Mouse (Mus musculus) retina, embryonic 14.5 days (tissue): ENCODE results near the gene Zic5.
A peak's percentile ranks its signal among the peaks of the same experiment; 100 is the strongest.

Experiments
- DNase-seq: peaks from one replicate; pipeline ENCODE4 v3.0.0-alpha.2; 2015; ENCODE audit warnings: low spot score

Gene Zic5

DNA sequence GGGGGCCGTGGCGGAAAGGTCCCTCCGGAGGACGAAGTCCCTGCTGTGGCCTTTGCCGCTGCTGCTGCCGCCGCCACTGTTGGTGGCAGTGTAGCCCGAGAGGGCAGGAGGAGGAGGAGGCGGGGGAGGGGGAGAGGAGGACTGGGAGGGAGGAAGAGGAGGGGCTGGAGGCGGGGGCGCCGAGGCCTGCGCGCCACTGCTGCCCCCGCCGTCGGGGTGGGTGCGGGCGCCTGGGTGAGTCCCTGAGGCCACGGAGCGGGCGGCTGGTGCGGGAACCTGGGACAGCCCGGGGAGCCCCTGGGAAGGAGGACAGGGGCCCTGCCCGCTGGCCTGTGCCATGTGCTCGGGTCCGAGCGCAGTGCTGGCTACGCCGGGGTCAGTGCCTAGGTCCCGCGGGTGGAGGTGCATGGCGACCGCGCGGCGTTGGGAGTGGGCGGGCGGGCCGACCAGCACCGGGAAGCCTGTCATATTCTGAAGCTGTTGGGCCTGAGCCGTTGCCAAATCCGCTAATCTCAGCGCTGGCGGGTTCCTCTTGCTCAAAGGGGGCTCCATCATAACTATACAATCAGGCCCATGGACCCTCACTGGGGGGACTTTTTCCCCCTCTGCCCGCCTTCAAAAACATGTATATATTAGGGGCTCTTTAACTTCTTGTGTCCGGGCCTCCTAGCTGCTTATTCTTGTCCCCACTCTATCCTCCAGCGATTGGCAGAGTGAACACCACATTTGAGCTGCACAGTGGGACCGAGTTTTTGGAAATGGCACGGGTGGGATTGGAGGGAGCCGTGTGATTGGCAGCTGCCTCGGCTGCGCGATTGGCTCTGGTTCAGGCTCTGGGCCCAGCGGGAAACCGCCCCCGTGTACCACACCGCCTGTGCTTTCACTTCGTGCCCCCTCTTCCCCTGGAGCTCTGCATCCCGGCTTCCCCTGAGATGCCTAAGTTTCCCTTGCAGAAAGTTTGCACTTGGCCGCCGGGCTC lies at the start of gene Zic5:
Gene Zic5, minus strand, starts transcription at position 915 of the 979 bp plus-strand sequence.
- peak; percentile 91 for DNase-seq

DNA sequence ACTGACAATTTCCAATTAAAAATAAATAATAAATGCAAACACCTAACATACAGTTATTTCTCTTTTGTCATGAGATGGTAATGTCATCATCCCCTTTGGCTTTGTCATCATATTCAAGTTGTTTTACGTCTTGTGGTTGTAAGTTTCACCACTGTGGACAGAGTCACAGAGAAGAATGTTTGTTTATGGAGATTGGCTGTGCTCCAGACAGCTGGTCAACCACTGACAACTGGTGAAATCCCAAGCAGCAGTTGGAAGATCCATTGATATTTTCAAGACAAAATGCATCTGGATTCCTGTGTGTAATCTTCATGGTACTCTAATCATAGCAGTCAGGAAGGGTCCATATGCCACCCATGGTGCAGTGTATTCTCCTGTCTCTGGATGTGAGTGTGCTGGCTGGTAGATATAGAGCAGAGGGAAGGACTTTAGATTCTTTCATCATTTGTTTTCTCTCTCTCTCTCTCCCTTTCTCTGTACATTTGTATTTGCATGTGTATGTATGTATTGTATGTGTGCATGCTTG lies 48.1 kb upstream of the Zic5 start:
- no peak for DNase-seq

DNA sequence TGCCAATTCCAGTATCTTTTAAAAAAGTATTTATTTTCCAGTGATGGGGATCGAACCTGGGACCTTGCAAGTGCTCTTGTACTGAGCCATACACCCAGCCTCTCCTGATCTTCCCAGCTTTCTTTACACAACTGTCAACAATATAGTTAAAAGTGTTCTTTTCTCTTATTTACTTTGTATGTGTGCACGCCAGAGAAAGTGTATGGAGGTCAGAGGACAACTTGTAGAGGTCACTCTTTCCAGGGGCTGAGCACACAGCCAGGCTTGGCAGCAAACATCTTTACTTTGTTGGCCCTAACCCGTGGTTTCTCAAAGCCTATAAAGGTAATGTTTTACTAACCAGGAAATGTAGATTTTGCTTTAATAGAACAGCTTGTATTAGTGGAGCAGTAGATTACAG lies 46.0 kb upstream of the Zic5 start:
- DNase-seq, result no peak

DNA sequence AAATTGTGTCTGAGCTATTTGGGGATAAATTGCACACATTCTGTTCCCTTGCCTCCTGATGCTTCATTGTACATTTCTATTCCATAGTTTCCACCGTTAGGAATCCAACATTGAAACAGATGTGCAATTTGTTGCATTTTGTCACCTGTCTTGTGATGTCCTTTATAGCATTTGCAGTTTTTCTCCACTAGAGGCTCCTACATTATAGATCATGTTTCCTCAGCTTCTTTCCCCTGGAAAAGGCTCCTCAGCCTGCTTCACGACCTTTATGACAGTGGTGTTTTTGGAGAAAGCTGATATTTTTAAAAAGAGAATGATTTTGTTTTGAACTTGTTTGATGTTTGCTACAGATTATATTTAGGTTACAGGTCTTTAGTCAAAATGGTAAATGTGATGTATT lies 43.6 kb upstream of the Zic5 start:
- DNase-seq, result peak; percentile 39

DNA sequence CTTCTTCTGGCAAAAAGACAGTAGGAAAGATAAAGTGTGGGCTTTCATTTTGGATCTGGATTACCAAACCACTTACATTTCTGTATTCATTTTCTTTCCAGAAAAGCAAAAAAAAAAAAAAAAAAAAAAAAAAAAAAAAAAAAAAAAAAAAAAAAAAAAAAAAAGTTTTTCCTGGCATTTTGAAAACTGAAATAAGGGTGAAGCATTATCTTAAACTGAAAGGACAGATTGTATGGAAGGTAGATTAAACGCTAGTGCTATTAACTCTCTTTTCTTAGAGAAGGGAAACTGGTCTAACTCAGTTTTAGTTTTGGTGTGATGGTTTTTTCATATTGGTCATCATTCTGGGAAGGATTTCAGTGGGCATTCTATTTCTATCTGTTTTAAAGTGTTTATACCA lies 26.5 kb upstream of the Zic5 start:
- DNase-seq, result no peak

DNA sequence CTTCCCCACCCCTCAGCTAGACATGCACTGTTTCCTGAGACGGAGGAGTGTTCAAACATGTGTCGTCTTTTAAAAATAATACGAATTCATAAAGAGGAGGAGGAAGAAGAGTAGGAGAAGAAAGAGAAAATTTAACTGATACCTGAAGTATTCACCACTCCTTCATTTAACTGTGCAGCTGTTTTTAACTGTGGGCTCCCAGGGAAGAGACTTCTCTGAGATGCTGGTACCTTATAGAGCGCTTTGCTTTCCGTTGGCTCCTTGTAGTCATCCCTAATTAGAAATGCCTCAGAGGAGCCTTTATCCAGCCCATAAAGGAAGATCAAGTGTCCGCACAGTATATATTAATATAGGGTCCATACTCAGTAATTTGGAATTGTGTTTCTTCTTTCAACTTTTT lies 26.0 kb upstream of the Zic5 start:
- peak; percentile 28 for DNase-seq

DNA sequence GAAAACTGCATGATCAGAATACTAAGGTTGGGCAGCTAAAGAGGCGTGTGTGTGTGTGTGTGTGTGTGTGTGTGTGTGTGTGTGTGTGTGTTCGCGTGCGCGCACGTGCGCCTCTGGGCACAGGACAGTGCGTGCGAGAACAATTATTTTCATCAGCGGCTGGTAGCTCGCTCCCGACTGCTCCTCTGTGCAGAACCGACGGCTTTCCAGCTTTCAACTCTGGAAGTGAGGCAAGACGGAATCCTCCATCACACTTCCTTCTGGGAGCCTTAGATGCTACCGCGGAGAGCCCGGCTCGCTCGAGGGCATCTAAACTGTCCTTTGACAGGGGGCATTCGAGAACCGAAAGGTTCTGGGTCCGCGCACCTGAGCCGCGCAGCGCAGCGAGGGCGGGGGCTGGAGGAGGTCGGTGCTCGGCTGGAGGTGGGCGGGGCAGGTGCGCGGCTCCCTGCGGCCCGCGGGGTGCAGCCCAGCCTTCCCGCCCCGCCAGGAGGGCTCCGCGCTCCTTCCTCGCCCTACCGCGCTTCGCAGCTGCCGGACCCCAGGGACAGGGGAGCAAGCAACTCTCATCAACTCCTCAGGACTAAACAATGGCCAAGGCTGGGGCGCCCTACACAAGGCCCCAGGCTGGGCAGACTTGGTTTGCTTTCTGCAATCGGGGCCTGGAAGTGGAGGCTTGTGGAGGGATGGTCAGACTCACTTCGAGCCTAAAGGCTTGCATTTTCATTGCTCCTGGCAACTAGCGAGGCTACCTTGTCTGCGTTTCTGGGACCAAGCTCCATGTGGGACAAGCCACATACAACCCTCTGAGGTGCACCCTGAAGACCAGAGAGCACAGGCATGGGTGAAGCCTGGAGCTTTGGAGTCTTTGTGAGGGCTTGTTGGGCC lies 25.2 kb upstream of the Zic5 start, which contains the start of gene Gm10837:
Gene Gm10837, plus strand, starts transcription at position 146 of the 888 bp plus-strand sequence.
- peak; percentile 65 for DNase-seq

DNA sequence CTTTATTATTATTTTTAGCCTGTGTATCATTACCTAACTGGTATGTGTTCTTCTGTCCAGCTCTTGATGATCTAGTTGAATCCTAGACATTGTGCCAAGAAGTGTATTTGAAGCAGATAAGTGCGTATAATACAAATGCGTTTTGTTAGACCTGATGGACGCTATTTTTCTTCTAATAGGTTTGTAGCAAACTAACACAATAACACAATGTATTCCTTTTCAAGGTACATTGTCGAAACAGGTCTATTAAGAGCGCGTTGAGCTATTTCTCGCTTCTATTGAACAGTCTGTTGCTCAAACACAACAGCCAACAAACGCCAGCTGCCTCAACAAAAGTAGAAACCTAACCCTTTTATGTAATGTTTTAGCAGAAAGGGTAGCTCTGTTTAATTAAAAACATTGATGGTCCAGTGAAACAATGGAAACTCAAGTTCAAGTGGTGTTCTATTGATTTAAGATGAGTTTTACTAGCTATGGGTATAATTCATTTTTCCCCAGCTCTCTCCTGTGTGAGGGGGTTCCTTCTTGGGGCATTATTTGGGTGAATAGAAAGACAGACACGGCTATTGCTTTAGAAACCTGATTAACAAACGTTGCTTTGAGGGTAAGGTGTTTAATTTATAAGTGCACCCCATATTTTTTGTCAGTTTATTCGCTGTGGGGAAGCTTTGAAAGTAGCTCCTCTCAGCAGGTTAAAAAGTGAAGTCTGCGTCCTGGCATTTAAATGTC lies 24.4 kb upstream of the Zic5 start:
- peak; percentile 67 for DNase-seq

DNA sequence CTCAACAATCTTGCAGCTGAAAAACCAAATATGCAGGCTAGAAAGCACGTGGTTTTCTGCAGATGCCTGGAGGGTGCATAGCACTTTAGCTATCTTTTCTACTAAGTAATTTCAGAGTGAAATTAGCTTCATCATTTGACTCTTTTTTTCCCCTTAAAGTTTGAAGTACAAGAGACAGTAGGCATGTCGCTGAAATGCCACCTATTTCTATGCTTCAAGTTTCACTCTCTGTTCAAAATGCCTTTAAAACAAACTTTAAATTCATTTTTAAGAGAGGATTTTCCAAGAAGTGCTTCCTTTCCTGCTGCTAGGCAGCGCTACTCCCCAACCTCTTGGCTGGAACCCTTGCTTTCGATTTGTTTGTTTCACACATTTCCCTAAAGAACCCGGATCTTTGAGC lies 23.6 kb upstream of the Zic5 start:
- peak; percentile 55 for DNase-seq

DNA sequence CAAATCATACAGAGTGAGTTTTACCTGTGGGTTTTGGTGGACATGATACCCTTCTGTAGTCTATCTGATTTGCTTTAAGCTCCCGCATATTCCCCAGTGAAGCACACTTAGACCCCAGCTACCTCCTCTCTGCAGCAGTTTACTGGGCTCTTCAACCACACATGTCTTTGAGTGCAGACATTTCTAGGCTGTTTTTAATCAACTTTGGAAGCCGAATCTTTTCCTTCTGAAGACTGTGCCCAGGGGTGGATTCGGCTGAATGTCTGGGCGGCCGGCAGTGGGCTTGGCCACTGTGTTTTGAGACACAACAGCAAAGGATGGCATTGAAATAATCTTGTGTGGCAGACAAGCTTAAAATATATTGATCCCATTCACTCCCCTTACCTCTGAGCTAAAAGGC lies 21.9 kb upstream of the Zic5 start:
- peak; percentile 43 for DNase-seq

DNA sequence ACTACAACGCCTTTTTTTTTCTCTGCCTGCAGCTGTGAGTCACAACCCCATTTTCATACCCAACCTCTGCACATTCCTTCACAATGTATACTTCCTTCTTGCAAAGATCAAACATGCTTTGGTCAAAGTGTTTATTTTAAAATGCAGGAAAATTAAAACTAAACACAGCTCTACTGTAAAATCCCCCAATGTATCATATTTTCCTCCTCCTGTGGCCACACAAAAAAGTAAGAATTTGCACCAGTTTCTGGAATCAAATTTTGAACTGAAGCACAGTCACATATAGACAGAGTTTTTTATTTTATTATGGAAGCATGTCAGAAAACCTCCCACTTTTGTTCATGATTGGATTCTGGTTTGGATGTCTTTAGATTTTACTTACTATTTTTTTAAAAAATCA lies 21.1 kb upstream of the Zic5 start:
- DNase-seq, result no peak

DNA sequence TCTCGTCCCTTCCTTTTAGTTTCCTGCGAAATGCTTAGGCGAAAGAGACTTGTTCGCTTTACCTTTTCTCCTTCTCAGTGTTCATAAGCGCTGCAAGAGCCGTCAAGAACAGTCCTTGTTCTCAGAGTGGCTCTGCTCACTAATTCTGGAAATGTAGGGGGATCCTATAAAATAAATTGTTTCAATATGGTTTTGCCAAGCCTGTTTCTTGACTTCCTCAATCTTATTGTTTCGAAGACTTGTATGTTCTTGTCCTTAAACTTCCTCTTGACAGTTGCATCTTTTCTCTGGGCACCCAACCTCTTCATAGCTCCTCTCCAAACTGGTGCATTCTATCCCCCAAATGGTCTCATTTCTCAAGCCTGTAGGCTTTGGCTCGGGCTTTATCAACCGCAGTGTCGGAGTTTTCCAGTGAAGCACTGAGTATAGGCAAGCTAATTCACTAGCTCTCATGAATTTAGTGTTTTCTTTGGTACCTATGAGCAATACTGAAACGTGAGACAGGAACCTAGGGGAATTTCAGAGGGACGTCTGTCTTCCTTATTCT lies 20.2 kb upstream of the Zic5 start:
- peak; percentile 57 for DNase-seq

DNA sequence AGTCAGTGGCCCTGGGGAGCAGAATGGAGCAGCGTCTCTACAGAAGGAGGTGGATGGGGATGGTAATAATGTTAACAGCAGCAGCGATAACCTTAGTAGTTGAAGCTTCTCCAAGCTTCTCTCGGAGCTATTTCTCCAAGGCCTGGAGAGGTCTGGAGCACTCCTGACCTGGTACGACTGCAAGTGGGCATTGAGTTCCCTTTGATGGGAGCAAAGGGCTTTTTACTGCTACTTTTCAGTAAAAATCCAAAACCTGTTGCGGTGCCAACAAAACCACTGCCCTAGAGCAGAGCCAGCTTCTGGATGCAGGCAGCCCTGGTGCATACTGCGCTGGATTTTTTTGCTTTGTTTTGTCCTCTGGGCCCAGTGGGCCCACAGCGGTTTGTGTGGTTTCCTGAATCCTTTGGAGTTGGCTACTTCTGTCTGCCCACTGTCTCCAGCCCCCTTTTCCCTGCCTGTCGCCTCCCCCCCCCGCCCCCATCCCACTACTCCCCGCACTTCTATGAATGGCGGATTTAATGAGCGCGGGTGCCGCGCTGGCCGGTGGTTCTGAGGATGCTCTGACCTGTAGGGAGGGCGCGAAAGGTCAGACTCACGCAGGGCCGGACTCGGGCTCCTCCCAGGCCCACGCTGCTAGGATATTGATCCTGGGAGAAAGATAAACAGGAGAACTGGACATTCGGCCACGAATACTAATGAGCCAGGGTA lies 19.5 kb upstream of the Zic5 start:
- DNase-seq, result peak; percentile 65

DNA sequence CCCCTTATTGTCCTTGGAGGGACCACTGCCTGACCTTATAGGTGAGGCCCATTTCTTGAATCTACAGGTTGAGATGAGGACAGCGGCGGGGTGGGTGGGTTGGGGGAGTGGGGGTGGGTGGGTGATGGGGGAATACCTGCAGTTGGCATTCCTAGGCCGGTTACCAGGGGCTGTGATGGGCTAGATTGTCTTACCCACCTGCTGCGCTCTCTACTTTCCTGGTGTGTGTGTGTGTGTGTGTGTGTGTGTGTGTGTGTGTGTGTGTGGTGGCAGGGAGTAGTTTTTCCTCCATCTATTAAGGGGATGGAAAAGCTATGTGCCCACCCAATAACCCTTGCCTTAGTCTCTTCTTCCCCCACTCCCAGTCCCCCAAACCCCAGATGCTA lies 19.0 kb upstream of the Zic5 start:
- no peak for DNase-seq

DNA sequence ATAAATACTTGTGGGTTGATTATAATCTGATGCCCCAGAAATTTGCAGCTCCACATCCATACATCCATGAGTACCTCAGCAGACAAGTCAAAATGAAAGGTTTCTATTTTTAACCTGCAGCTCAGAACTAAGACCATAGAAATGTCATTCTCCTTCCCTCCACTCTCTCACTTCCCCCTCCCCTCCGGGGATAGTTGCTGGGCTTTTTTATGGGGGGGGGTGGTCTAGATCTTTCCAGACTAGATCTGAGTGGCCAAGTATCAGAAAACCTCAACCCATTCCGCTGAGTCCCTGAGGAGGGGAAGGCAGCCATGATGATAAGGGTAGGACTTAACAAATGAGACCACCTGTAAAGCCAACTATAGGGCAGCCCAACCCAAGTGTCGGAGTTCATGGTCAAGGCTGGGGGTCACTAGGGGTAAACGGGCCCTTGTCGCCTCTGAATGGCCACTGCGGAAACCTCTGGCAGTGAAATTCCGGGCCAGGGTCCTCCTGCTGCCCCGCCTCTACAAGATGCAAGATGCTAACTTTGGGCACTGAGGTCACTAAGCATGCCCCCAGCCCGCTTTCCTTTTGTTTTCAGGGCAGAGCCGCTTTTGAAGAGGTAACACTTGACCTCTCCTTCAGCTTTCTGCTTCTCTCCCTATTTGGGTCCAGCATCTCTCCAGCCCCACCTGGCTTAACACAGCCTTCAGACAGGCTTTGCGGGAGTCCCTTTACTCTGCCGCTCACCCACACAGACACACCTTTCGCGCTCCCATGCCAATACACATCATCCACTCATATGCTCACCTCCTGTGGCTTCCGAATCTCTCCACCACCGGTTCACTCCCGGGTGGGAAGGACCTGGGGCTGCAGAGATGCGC lies 18.3 kb upstream of the Zic5 start:
- peak; percentile 31 for DNase-seq

DNA sequence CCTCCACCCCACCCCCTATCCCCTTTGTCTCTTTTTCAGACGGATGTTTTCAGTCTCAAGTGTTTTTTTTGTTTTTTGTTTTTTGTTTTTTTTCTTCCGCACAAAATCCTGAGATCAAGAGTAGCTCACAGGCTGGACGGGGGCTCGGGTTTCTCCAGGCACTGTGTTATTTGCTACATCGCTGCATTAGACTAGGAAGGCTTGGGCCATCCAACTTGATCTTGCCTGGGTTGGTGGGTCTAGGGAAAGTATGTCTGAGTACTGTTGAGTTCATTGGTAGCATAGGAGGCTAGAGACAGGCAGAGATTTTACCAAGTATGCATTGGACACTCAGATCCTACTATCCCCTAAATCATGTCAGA lies 17.5 kb upstream of the Zic5 start:
- no peak for DNase-seq

DNA sequence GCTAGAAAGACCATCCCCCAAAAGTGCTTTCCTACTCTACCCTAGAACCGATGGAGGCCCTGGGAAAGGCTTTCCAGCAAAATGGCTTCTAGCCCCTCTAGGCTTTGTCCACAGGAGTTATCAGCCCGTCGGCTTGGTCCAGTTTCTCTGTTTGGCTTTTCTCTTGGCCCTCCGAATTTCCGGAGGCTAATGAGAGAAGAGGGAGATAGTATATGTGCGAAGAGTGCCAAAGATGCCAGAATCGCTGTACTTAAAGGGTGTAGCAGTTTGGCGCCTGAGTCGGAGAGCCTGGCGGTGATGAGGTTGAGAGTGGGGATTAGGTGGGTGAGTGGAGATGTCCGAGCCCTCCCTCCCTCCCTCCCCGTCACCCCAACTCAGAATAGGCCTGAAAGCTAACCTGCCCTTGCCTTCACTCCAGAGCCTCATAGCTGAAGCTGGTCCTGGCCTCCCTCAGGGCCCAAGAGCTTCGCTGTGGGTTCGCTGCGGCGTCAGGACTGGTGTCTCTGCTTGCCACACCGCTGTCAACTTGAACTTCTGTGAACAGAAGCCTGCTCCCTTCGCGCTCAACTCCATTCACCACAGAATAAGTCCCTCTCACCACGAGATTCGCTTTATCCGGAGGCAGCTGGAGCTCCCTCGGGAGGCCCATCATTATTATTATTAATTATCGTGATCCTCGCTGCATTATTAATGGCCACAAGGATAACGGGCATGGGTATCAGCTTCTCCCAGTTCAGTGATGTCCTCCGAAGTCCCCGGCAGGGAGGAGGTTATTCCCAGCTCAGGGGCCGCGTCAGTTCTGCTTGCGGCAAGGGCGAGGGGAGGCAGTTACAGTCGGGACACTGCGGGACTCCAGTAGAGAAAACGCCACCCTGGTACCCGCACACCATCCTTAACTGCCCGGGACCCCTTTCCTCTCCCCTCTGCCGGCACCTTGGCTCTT lies 16.9 kb upstream of the Zic5 start:
- peak; percentile 76 for DNase-seq

DNA sequence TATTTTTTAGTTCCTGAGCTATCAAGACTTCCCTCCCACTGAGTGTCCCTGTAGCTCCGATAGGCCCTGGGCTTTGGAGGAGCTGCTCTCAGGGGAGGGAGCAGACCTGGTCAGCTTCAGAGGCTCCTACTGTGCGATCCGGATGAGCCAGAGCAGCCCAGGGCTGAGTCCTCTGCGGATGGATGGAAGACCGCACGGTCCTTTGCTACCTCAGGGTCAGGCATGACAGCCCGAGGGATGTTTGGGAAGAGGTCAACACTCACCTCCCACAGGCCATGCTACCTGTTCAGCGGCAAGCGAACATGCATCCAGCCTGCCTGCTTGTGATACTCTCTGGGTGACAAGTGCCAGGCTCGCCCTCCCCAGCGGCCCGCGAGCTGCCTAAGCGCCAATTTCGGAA lies 15.7 kb upstream of the Zic5 start:
- peak; percentile 57 for DNase-seq

DNA sequence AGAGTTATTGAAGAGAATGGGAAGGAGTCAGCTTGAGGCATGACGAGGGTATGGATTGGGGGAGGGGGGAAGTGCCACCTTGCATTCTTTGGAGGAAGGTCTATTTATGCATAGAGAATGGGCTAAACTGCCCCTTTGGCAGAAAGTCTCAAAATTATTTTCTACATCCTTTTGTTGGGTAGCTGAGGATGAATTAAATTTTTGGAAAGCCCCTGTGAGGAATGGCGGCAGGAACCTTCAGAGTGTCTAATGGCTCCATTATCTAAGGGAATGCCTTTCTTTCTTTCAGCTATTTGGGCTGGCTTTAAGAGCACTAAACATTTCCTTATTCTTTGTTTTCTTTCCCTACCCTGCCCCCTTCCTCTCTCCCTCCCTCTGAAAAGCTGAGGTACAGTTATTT lies 14.9 kb upstream of the Zic5 start:
- peak; percentile 54 for DNase-seq
